Mouse (Mus musculus) kidney, postnatal 0 days (tissue): ENCODE measurements around the gene 1110065P20Rik. TPM values are rescaled to one million over a fixed set of nuclear protein-coding genes. Genes with fewer than 3 reads are reported as not detected.

Experiments used
- ATAC-seq: fragments of 200-750 bp; cut with Nextera tagmentation; replicated peaks from 2 replicates; pipeline ENCODE4 v1.8.0; 2017; ENCODE audit warnings: low read depth, moderate number of reproducible peaks, moderate TSS enrichment, moderate library complexity; ENCODE audit not compliant: low FRiP score
- DNase-seq: peaks from one replicate; pipeline ENCODE4 v3.0.0-alpha.2; 2016; ENCODE audit warnings: low spot score
- H3K27ac ChIP-seq: fragments of 300-500 bp; sonication (generic); 2 replicates; pipeline ENCODE4 v1.5.1; 2014; ENCODE audit warnings: mild to moderate bottlenecking
- H3K27me3 ChIP-seq: fragments of 300-500 bp; sonication (generic); 2 replicates; pipeline ENCODE4 v1.6.1; 2014; ENCODE audit warnings: low read length, mixed read lengths; ENCODE audit not compliant: insufficient read depth
- H3K36me3 ChIP-seq: fragments of 300-500 bp; sonication (generic); 2 replicates; pipeline ENCODE4 v1.6.1; 2014; ENCODE audit warnings: low read length, mixed read lengths; ENCODE audit not compliant: insufficient read depth
- H3K4me1 ChIP-seq: fragments of 300-500 bp; sonication (generic); replicated peaks from 2 replicates; pipeline ENCODE4 v1.6.1; 2014; ENCODE audit warnings: antibody characterized with exemption, low read length, mixed read lengths; ENCODE audit not compliant: insufficient read depth
- H3K4me2 ChIP-seq: fragments of 300-500 bp; sonication (generic); 2 replicates; pipeline ENCODE4 v1.6.1; 2014; ENCODE audit warnings: mild to moderate bottlenecking, low read length, moderate library complexity, mixed read lengths
- H3K4me3 ChIP-seq: fragments of 300-500 bp; sonication (generic); replicated peaks from 2 replicates; pipeline ENCODE4 v1.5.1; 2014; ENCODE audit warnings: low read depth, low read length
- H3K9ac ChIP-seq: fragments of 300-500 bp; sonication (generic); 2 replicates; pipeline ENCODE4 v1.6.1; 2014; ENCODE audit warnings: low read depth, low read length
- H3K9me3 ChIP-seq: fragments of 300-500 bp; sonication (generic); replicated peaks from 2 replicates; pipeline ENCODE4 v1.6.1; 2016; ENCODE audit warnings: low read length, inconsistent platforms, mixed read lengths
- CTCF ChIP-seq: IDR thresholded peaks from 2 replicates; pipeline ENCODE4 v1.5.1; 2016; ENCODE audit warnings: antibody characterized with exemption, low read depth, mild to moderate bottlenecking, moderate library complexity
- WGBS: fragments of 180-500 bp; shearing (Covaris S2); extraction: QIAGEN DNeasy Blood & Tissue Kit; methylation state at CpG from one replicate; pipeline ENCODE4 v1.1.7; 2014; 5-methylcytosine and 5-hydroxymethylcytosine counted together
- polyA plus RNA-seq: library from polyadenylated mRNA; unstranded; fragments of >200 nt; fragmentation: Nextera tagmentation; extraction: Ambion mirVana; gene quantifications from 2 replicates; pipeline ENCODE4 v1.2.1, GENCODE M21; 2015

1110065P20Rik gene
- polyA plus RNA-seq, result 65.1 and 80.9 TPM in 2 replicates

DNA sequence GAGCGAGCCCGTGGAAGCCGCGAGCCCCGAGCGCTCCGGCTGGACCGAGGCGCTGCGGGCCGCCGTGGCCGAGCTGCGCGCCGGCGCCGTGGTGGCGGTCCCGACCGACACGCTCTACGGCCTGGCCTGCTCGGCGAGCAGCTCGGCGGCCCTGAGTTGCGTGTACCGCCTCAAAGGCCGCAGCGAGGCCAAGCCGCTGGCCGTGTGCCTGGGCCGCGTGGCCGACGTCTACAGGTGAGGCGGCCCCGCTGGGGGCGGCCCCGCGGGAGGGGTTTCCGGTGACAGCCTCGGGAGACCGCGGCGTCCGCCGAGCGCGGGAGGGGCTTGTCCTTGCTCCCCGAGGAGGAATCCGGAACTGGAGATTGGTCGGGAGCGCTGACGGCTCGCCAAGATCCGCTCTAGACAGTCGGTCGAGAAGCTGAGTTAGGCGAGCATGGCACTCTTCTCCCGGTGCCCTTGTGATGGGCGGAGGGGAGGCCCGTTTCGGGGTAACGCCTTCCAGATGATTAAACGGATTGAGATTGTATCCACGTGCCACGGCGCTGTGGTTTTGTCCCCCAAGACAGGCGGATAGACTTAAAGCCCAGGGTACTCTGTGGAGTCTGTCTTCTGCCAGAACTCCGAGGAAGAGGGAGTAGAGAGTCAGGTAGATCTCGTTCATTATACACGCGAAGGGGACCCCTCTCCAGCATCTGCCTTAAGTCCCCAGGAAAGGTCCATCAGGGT, at the start of gene 1110065P20Rik:
TSS of gene 1110065P20Rik (minus strand) at position 264 of the 726 bp plus-strand sequence.
- Histone ChIP-seq H3K27ac (peak within 1 kb of the TSS; percentile 97), H3K27me3 (no peaks in the 10 kb centered on the region), H3K36me3 (peaks cover 18% of the 10 kb centered on the region), H3K9ac (peak within 1 kb of the TSS; percentile 90), H3K4me2 (peak within 1 kb of the TSS; percentile 92), H3K4me1 (peaks cover 16% of the 10 kb centered on the region), H3K9me3 (no peaks in the 10 kb centered on the region), H3K4me3 (peak within 1 kb of the TSS; percentile 96)
- ATAC-seq, result peak; percentile 73
- WGBS, result under 1% methylated on average over 55 of the region's 75 CpGs
- DNase-seq, result peak; percentile 65
- TF ChIP-seq CTCF, result no peak

DNA sequence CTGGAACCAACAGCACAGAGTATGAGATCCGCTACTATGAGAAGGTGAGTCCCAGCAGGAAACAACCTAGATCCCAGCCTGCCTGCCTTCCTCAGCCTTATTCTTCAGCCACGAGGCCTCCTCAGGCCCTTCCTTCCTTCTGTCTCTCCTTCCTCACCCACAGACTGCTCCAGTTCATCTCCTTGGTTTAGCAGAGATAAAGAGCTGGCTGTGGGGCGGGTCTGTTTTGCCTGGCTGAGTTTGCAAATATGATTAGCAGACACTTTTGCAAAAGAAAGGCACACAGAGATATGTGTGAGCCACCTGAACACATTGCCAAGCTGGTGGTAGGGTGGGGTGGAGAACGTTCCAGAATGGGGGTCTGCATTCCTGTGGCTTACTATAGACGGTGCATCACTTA, 48.9 kb upstream of the 1110065P20Rik start:
- no peak for DNase-seq
- Histone ChIP-seq H3K4me3 (no peak overlapping the region), H3K36me3 (no peaks in the 10 kb centered on the region), H3K4me1 (no peaks in the 10 kb centered on the region), H3K27ac (no peak overlapping the region), H3K4me2 (no peak overlapping the region), H3K9me3 (no peaks in the 10 kb centered on the region), H3K9ac (no peak overlapping the region), H3K27me3 (peaks cover 9% of the 10 kb centered on the region)
- TF ChIP-seq CTCF, result no peak
- ATAC-seq, result no peak
- WGBS, result 60% methylated on average over 5 of the region's 5 CpGs

DNA sequence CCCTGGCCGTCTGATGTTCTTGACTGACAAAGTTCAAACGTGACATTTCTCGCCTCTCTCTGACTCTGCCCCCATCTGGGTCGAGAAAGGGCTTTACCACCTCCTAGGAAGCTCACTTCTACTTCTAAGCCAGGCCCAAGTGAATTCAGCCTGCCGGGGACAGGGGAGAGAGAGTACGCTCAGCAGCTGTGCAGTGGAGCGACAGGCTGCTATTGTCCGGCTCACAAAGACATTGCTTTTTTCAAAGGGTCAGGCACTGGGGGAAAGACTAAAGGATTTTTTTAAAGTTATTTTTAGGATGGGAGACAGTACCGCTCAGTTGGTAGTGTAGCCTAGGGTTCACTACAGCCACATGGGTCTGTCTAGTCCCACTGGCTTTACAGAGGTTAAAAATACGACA, 47.4 kb upstream of the 1110065P20Rik start:
- H3K4me1 ChIP-seq, result no peaks in the 10 kb centered on the region
- no peak overlapping the region for H3K27ac ChIP-seq
- no peaks in the 10 kb centered on the region for H3K9me3 ChIP-seq
- no peak overlapping the region for H3K9ac ChIP-seq
- H3K4me2 ChIP-seq, result no peak overlapping the region
- 52% methylated on average over 10 of the region's 10 CpGs for WGBS
- H3K36me3 ChIP-seq, result no peaks in the 10 kb centered on the region
- no peak for TF ChIP-seq CTCF
- ATAC-seq, result no peak
- no peak for DNase-seq
- no peak overlapping the region for H3K4me3 ChIP-seq
- peaks cover 24% of the 10 kb centered on the region for H3K27me3 ChIP-seq

- ATAC-seq, result 0 out of 2 replicates have a peak, but pooled peaks have one; percentile 36
- Histone ChIP-seq H3K27me3 (peaks cover 25% of the 10 kb centered on the region), H3K9me3 (no peaks in the 10 kb centered on the region), H3K36me3 (no peaks in the 10 kb centered on the region), H3K9ac (no peak overlapping the region), H3K27ac (no peak overlapping the region), H3K4me2 (peak overlapping the region; percentile 70), H3K4me1 (no peaks in the 10 kb centered on the region), H3K4me3 (peak overlapping the region; percentile 35)
- 2% methylated on average over 75 of the region's 83 CpGs for WGBS
- no peak for TF ChIP-seq CTCF
- DNase-seq, result no peak
These were observed 43.8 kb upstream of the 1110065P20Rik start for GRCm38 (mm10) chr4:124894508-124895428.

- no peak for ATAC-seq
- peaks cover 25% of the 10 kb centered on the region for H3K27me3 ChIP-seq
These were observed 42.8 kb upstream of the 1110065P20Rik start for GRCm38 (mm10) chr4:124893769-124894168.

DNA sequence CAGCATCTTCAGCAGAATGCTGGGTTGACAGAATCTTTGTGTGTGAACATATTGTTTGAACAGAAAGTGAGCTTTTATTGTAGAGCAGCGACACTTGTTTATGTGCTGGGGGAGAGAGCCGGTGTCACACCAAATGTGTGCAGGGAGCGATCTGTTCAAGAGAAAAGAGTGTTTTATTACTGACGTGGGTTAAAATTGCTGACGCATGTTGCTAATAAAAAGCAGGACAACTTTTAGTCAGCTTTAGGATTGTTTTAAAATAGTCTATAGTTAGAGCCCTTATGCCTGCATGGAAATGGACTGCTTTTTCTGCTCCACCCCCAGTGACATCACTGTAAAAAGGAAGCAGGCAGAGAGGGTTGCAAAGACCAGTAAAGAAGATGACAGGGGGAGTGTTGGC, 39.8 kb upstream of the 1110065P20Rik start:
- H3K4me2 ChIP-seq, result no peak overlapping the region
- no peak overlapping the region for H3K9ac ChIP-seq
- 63% methylated on average over 5 of the region's 5 CpGs for WGBS
- H3K27me3 ChIP-seq, result peaks cover 21% of the 10 kb centered on the region
- DNase-seq (no peak), ATAC-seq (no peak)
- no peak for TF ChIP-seq CTCF
- no peaks in the 10 kb centered on the region for H3K9me3 ChIP-seq
- no peak overlapping the region for H3K27ac ChIP-seq
- no peak overlapping the region for H3K4me3 ChIP-seq
- H3K36me3 ChIP-seq, result no peaks in the 10 kb centered on the region
- no peaks in the 10 kb centered on the region for H3K4me1 ChIP-seq

More at GRCm38 (mm10) chr4:124893769-124894168, 42.8 kb upstream of the 1110065P20Rik start:
- 29% methylated on average over 6 of the region's 6 CpGs for WGBS
- Histone ChIP-seq H3K9me3 (no peaks in the 10 kb centered on the region), H3K9ac (no peak overlapping the region), H3K4me2 (no peak overlapping the region), H3K27ac (no peak overlapping the region), H3K36me3 (no peaks in the 10 kb centered on the region), H3K4me3 (no peak overlapping the region), H3K4me1 (no peaks in the 10 kb centered on the region)
- DNase-seq, result no peak
- no peak for TF ChIP-seq CTCF
